Mouse (Mus musculus) heart, embryonic 13.5 days (tissue): ENCODE measurements around the gene Bcl2a1a. TPM values are rescaled to one million over a fixed set of nuclear protein-coding genes. Genes with fewer than 3 reads are reported as not detected.
"Not testable (repeated sequence)": the region's sequence is repeated elsewhere in the genome, so short reads cannot be mapped to it uniquely, and the experiment has no call there.

Experiments
- ATAC-seq: fragments of 200-750 bp; cut with Nextera tagmentation; 2 replicates; pipeline ENCODE4 v1.8.0; 2017; ENCODE audit warnings: moderate TSS enrichment; ENCODE audit not compliant: insufficient number of reproducible peaks, low FRiP score, low TSS enrichment; ENCODE audit errors: extremely low read depth
- H3K27ac ChIP-seq: fragments of 300-500 bp; sonication (generic); replicated peaks from 2 replicates; pipeline ENCODE4 v1.5.1; 2015; ENCODE audit warnings: moderate library complexity, mild to moderate bottlenecking, inconsistent platforms
- H3K27me3 ChIP-seq: fragments of 300-500 bp; sonication (generic); replicated peaks from 2 replicates; pipeline ENCODE4 v1.6.1; 2015; ENCODE audit warnings: mild to moderate bottlenecking, inconsistent platforms
- H3K36me3 ChIP-seq: fragments of 300-500 bp; sonication (generic); 2 replicates; pipeline ENCODE4 v1.6.1; 2015; ENCODE audit warnings: mild to moderate bottlenecking, inconsistent platforms
- H3K4me1 ChIP-seq: fragments of 300-500 bp; sonication (generic); 2 replicates; pipeline ENCODE4 v1.6.1; 2015; ENCODE audit warnings: inconsistent platforms
- H3K4me2 ChIP-seq: fragments of 300-500 bp; sonication (generic); 2 replicates; pipeline ENCODE4 v1.6.1; 2015; ENCODE audit warnings: inconsistent platforms, mild to moderate bottlenecking, moderate library complexity
- H3K4me3 ChIP-seq: fragments of 300-500 bp; sonication (generic); 2 replicates; pipeline ENCODE4 v1.5.1; 2015; ENCODE audit warnings: moderate library complexity, mild to moderate bottlenecking, inconsistent platforms
- H3K9ac ChIP-seq: fragments of 300-500 bp; sonication (generic); 2 replicates; pipeline ENCODE4 v1.6.1; 2015; ENCODE audit warnings: inconsistent platforms, mild to moderate bottlenecking, moderate library complexity
- H3K9me3 ChIP-seq: fragments of 300-500 bp; sonication (generic); 2 replicates; pipeline ENCODE4 v1.6.1; 2016; ENCODE audit warnings: inconsistent platforms
- WGBS: fragments of 180-500 bp; shearing (Covaris S2); methylation state at CpG from one replicate; pipeline ENCODE4 v1.1.7; 2015; ENCODE audit warnings: mixed read lengths; 5-methylcytosine and 5-hydroxymethylcytosine counted together
- polyA plus RNA-seq: library from polyadenylated mRNA; unstranded; fragments of >200 nt; fragmentation: Nextera tagmentation; extraction: Ambion mirVana; gene quantifications from 2 replicates; pipeline ENCODE4 v1.2.1, GENCODE M21; 2015

Bcl2a1a gene
- polyA plus RNA-seq, 1 experiment from 2014 or later = not detected

GRCm38 (mm10) chr9:88979781-88980180 lies 23.1 kb downstream of the Bcl2a1a start:
- not testable (repeated sequence) for H3K9ac ChIP-seq, H3K27ac ChIP-seq, H3K36me3 ChIP-seq, H3K4me2 ChIP-seq, H3K4me3 ChIP-seq, H3K4me1 ChIP-seq, H3K9me3 ChIP-seq, ATAC-seq, H3K27me3 ChIP-seq
- 73% methylated on average over 2 of the region's 2 CpGs for WGBS

GRCm38 (mm10) chr9:89001541-89001940 lies 44.8 kb downstream of the Bcl2a1a start:
- H3K36me3 ChIP-seq, H3K27ac ChIP-seq, ATAC-seq, H3K4me1 ChIP-seq, H3K9ac ChIP-seq, H3K27me3 ChIP-seq, H3K4me2 ChIP-seq, H3K9me3 ChIP-seq, H3K4me3 ChIP-seq: not testable (repeated sequence)

Other genes starting within 250 kb of the Bcl2a1a start
- 26.5 and 31.1 TPM in 2 replicates for gene Mthfsl, start 236.6 kb upstream of the Bcl2a1a start, polyA plus RNA-seq
- 0.23 and 0.74 TPM in 2 replicates for gene Bcl2a1d, start 225.0 kb upstream of the Bcl2a1a start, polyA plus RNA-seq
- 0.08 and 0.33 TPM in 2 replicates for gene Trim43c, start 117.7 kb upstream of the Bcl2a1a start, polyA plus RNA-seq
- gene Trim43b, start 135.9 kb downstream of the Bcl2a1a start, polyA plus RNA-seq = not detected in 2 replicates
- 1.5 TPM in 2 replicates for gene Bcl2a1b, start 242.3 kb downstream of the Bcl2a1a start, polyA plus RNA-seq
- gene Gm29094, start 242.5 kb downstream of the Bcl2a1a start, polyA plus RNA-seq = 0.24 TPM in 1 of 2 replicates, not detected in the other